ENCODE assay signal across 23 mouse cellular contexts in the genomic region with DNA sequence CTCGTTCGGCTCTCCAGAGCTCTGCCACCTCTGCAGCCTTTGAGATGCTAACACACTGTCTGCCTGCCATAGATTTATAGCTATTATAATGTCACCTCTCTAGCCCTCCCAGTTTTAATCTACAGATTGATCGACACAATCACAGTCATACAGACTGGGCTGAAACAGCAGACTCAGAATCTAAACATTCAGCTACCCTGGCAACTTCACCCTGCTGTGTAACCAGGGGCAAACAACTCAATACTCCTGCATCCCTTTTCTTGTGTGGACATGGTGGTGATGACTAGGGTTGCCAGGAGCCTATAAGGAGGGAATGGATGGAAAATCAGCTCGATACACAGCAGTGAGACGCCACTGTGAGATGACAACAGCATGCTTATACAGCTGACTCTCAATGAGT. TPM values are rescaled to one million over a fixed set of nuclear protein-coding genes. Genes with fewer than 3 reads are reported as not detected.
DNase-seq lines count a peak whose midpoint lies in the region; ATAC-seq and TF ChIP-seq lines count a peak whose summit lies in the region.
"Had no signal": no experiment of that assay in that cellular context is flagged by ENCODE, and none has a peak within 500 bp of the region (broad histone marks: within the 10 kb centered on the region; RNA-seq: fewer than 3 reads in every experiment).

No protein-coding gene starts in this region.

- no peak for TF ChIP-seq EP300 in lung, postnatal 0 days (IDR thresholded peaks at IDR 0.05)

- H3K9ac ChIP-seq in neural tube, embryonic 15.5 days (replicated peaks) = no peak overlapping the region
- no peak overlapping the region for H3K9ac ChIP-seq in hindbrain, embryonic 13.5 days
- H3K9ac ChIP-seq in midbrain, embryonic 13.5 days (replicated peaks) = no peak overlapping the region
- H3K9ac ChIP-seq in neural tube, embryonic 14.5 days (replicated peaks; ENCODE audit: low read depth, low read length) = no peak overlapping the region
- H3K9ac ChIP-seq in lung, postnatal 0 days (replicated peaks; ENCODE audit: low read depth) = no peak overlapping the region
- H3K9ac ChIP-seq: embryonic facial prominence, embryonic 15.5 days had no signal

- no peak overlapping the region for H3K27ac ChIP-seq in neural tube, embryonic 15.5 days (replicated peaks)
- H3K27ac ChIP-seq in hindbrain, embryonic 13.5 days = no peak overlapping the region
- H3K27ac ChIP-seq in midbrain, embryonic 13.5 days = no peak overlapping the region
- H3K27ac ChIP-seq in neural tube, embryonic 14.5 days (ENCODE audit: low read depth, low read length) = no peak overlapping the region
- H3K27ac ChIP-seq in lung, postnatal 0 days (ENCODE audit: low read length) = no peak overlapping the region
- H3K27ac ChIP-seq: embryonic facial prominence, embryonic 15.5 days; left cerebral cortex, adult 2 months had no signal

- 12% methylated on average over 5 of the region's 5 CpGs for WGBS in neural tube, embryonic 15.5 days
- 31% methylated on average over 5 of the region's 5 CpGs for WGBS in hindbrain, embryonic 13.5 days
- 42% methylated on average over 5 of the region's 5 CpGs for WGBS in midbrain, embryonic 13.5 days
- 19% methylated on average over 5 of the region's 5 CpGs for WGBS in neural tube, embryonic 14.5 days
- WGBS in lung, postnatal 0 days = 49% methylated on average over 5 of the region's 5 CpGs

- H3K4me3 ChIP-seq in neural tube, embryonic 15.5 days (replicated peaks) = no peak overlapping the region
- no peak overlapping the region for H3K4me3 ChIP-seq in hindbrain, embryonic 13.5 days
- no peak overlapping the region for H3K4me3 ChIP-seq in midbrain, embryonic 13.5 days (replicated peaks)
- no peak overlapping the region for H3K4me3 ChIP-seq in neural tube, embryonic 14.5 days (ENCODE audit: low read depth, low read length)
- no peak overlapping the region for H3K4me3 ChIP-seq in lung, postnatal 0 days (ENCODE audit: low read depth, low read length)
- H3K4me3 ChIP-seq: embryonic facial prominence, embryonic 15.5 days; left cerebral cortex, adult 2 months had no signal

- ATAC-seq in neural tube, embryonic 15.5 days (ENCODE audit: low FRiP score) = no peak
- ATAC-seq in hindbrain, embryonic 13.5 days (ENCODE audit: low FRiP score) = peak; percentile 65; the same call in 1 of the 2 replicates
- ATAC-seq in midbrain, embryonic 13.5 days = peak; percentile 45; the same call in 1 of the 2 replicates
- ATAC-seq in neural tube, embryonic 14.5 days (ENCODE audit: low read depth) = peak; percentile 56; the same call in 1 of the 2 replicates
- ATAC-seq in frontal cortex, adult (ENCODE audit: low TSS enrichment) = no peak
- ATAC-seq in lung, postnatal 0 days = no peak
- ATAC-seq: forebrain, embryonic 14.5 days; inflammation-experienced regulatory T-cells, adult 6 months; Patski had no signal

- TF ChIP-seq CTCF in lung, postnatal 0 days (IDR thresholded peaks at IDR 0.05) = no peak

- no peaks in the 10 kb centered on the region for H3K36me3 ChIP-seq in neural tube, embryonic 15.5 days
- H3K36me3 ChIP-seq in hindbrain, embryonic 13.5 days = no peaks in the 10 kb centered on the region
- H3K36me3 ChIP-seq in midbrain, embryonic 13.5 days = no peaks in the 10 kb centered on the region
- H3K36me3 ChIP-seq in neural tube, embryonic 14.5 days (ENCODE audit: control insufficient read depth, insufficient read depth, low read length) = no peaks in the 10 kb centered on the region
- no peaks in the 10 kb centered on the region for H3K36me3 ChIP-seq in lung, postnatal 0 days (ENCODE audit: insufficient read depth, low read length)
- H3K36me3 ChIP-seq: embryonic facial prominence, embryonic 15.5 days had no signal

- H3K9me3 ChIP-seq in neural tube, embryonic 15.5 days (replicated peaks) = no peaks in the 10 kb centered on the region
- H3K9me3 ChIP-seq in hindbrain, embryonic 13.5 days = no peaks in the 10 kb centered on the region
- H3K9me3 ChIP-seq in midbrain, embryonic 13.5 days = no peaks in the 10 kb centered on the region
- H3K9me3 ChIP-seq in neural tube, embryonic 14.5 days (ENCODE audit: control insufficient read depth, low read length) = no peaks in the 10 kb centered on the region
- no peaks in the 10 kb centered on the region for H3K9me3 ChIP-seq in lung, postnatal 0 days (ENCODE audit: low read length)
- H3K9me3 ChIP-seq: embryonic facial prominence, embryonic 15.5 days had no signal

- no peak overlapping the region for H3K4me2 ChIP-seq in neural tube, embryonic 15.5 days
- no peak overlapping the region for H3K4me2 ChIP-seq in hindbrain, embryonic 13.5 days
- H3K4me2 ChIP-seq in midbrain, embryonic 13.5 days (replicated peaks) = no peak overlapping the region
- no peak overlapping the region for H3K4me2 ChIP-seq in neural tube, embryonic 14.5 days (ENCODE audit: low read depth, low read length)
- H3K4me2 ChIP-seq in lung, postnatal 0 days (replicated peaks; ENCODE audit: low read depth, low read length) = no peak overlapping the region
- H3K4me2 ChIP-seq: embryonic facial prominence, embryonic 15.5 days had no signal

- H3K27me3 ChIP-seq in neural tube, embryonic 15.5 days (replicated peaks) = no peaks in the 10 kb centered on the region
- H3K27me3 ChIP-seq in hindbrain, embryonic 13.5 days = no peaks in the 10 kb centered on the region
- H3K27me3 ChIP-seq in midbrain, embryonic 13.5 days = no peaks in the 10 kb centered on the region
- H3K27me3 ChIP-seq in neural tube, embryonic 14.5 days (ENCODE audit: control insufficient read depth, insufficient read depth, low read length) = no peaks in the 10 kb centered on the region
- H3K27me3 ChIP-seq in lung, postnatal 0 days (replicated peaks; ENCODE audit: insufficient read depth, low read length) = no peaks in the 10 kb centered on the region
- H3K27me3 ChIP-seq: embryonic facial prominence, embryonic 15.5 days had no signal

- 0 out of 2 replicates have a peak, but pooled peaks cover 4% of the 10 kb centered on the region for H3K4me1 ChIP-seq in neural tube, embryonic 15.5 days
- H3K4me1 ChIP-seq in hindbrain, embryonic 13.5 days (replicated peaks) = 0 out of 2 replicates have a peak, but pooled peaks cover 8% of the 10 kb centered on the region
- 0 out of 2 replicates have a peak, but pooled peaks cover 7% of the 10 kb centered on the region for H3K4me1 ChIP-seq in midbrain, embryonic 13.5 days (replicated peaks)
- H3K4me1 ChIP-seq in neural tube, embryonic 14.5 days (ENCODE audit: control insufficient read depth, insufficient read depth, low read length) = no peaks in the 10 kb centered on the region
- no peaks in the 10 kb centered on the region for H3K4me1 ChIP-seq in lung, postnatal 0 days (ENCODE audit: insufficient read depth, low read depth, low read length)
- H3K4me1 ChIP-seq: embryonic facial prominence, embryonic 15.5 days had no signal

- peak; percentile 40 for DNase-seq in neural tube, embryonic 10.5 days (ENCODE audit: extremely low spot score, low spot score)
- no peak for DNase-seq in lung, postnatal 0 days (ENCODE audit: low spot score)
- DNase-seq in cerebellum, postnatal 10 days = no peak
- DNase-seq: adrenal gland, postnatal 36 days; cerebellum, adult 11 months; cerebellum, adult 9-11 months; gastrocnemius, postnatal 10 days; kidney, adult 18-20 months; kidney, postnatal 4 days; layer of hippocampus, adult 9-11 months; lung, adult 18-20 months; lung, postnatal 14 days; right cerebral cortex, postnatal 14 days had no signal

RNA-seq across cellular contexts. Expression of a gene that starts 24.3 kb away (rescaled TPM):
- polyA plus RNA-seq in neural tube, embryonic 15.5 days (2015; fragmentation: Nextera tagmentation; extraction: Ambion mirVana) = 10.4 and 13.4 TPM in 2 replicates
- polyA plus RNA-seq in hindbrain, embryonic 13.5 days (2015; fragmentation: Nextera tagmentation; extraction: Ambion mirVana) = 8.5 and 8.7 TPM in 2 replicates
- polyA plus RNA-seq in midbrain, embryonic 13.5 days (2015; fragmentation: Nextera tagmentation; extraction: Ambion mirVana) = 5.9 and 6.4 TPM in 2 replicates
- 13.1 and 14.5 TPM in 2 replicates for polyA plus RNA-seq in neural tube, embryonic 14.5 days (2014; fragmentation: Nextera tagmentation; extraction: Ambion mirVana)
- 0.07 and 0.25 TPM in 2 replicates for polyA plus RNA-seq in lung, postnatal 0 days (2015; fragmentation: Nextera tagmentation; extraction: Ambion mirVana)

Comparison
In these comparisons a context has a peak if more than half of its experiments do, and no peak if none do; other contexts are left out.
1. ATAC-seq: peak in hindbrain, embryonic 13.5 days (single experiment), midbrain, embryonic 13.5 days (single experiment) and neural tube, embryonic 14.5 days (single experiment); none in neural tube, embryonic 15.5 days (single experiment), frontal cortex, adult (single experiment) and lung, postnatal 0 days (single experiment).